Mouse (Mus musculus) frontal cortex, postnatal 36 days (tissue): ENCODE results near the gene Grip1.

Experiments
- DNase-seq, 2 experiments: peaks; one replicate each; pipeline ENCODE4 v3.0.0; 2022; ENCODE audit warnings: low spot score in 2 of 2

The Grip1 gene

GRCm38 (mm10) chr10:119573134-119573533 is 119.5 kb downstream of the Grip1 start:
- DNase-seq = no peak

- no peak for DNase-seq
Observed at GRCm38 (mm10) chr10:119575780-119576179, 122.2 kb downstream of the Grip1 start.

- no peak for DNase-seq
Observed at GRCm38 (mm10) chr10:119580024-119580423, 126.4 kb downstream of the Grip1 start.

- DNase-seq = no peak
Observed at GRCm38 (mm10) chr10:119584666-119585065, 131.0 kb downstream of the Grip1 start.

- no peak for DNase-seq
Observed at GRCm38 (mm10) chr10:119586976-119587375, 133.3 kb downstream of the Grip1 start.

- DNase-seq = no peak
Observed at GRCm38 (mm10) chr10:119596822-119597221, 143.2 kb downstream of the Grip1 start.

- DNase-seq = no peak
Observed at GRCm38 (mm10) chr10:119607501-119607900, 153.9 kb downstream of the Grip1 start.

- DNase-seq = no peak
Observed at GRCm38 (mm10) chr10:119608998-119609397, 155.4 kb downstream of the Grip1 start.

GRCm38 (mm10) chr10:119610279-119610895 is 156.8 kb downstream of the Grip1 start:
- DNase-seq = no peak

GRCm38 (mm10) chr10:119612034-119612433 is 158.4 kb downstream of the Grip1 start:
- DNase-seq = no peak

GRCm38 (mm10) chr10:119614726-119615125 is 161.1 kb downstream of the Grip1 start:
- DNase-seq = no peak

GRCm38 (mm10) chr10:119615240-119615885 is 161.7 kb downstream of the Grip1 start:
- peak; percentile 31 to 44 for DNase-seq

GRCm38 (mm10) chr10:119616078-119616477 is 162.4 kb downstream of the Grip1 start:
- DNase-seq = no peak

- DNase-seq = no peak
Observed at GRCm38 (mm10) chr10:119628656-119629055, 175.0 kb downstream of the Grip1 start.

GRCm38 (mm10) chr10:119630401-119630800 is 176.8 kb downstream of the Grip1 start:
- no peak for DNase-seq

GRCm38 (mm10) chr10:119631966-119632365 is 178.3 kb downstream of the Grip1 start:
- DNase-seq = no peak

- DNase-seq = no peak
Observed at GRCm38 (mm10) chr10:119634544-119634943, 180.9 kb downstream of the Grip1 start.

- no peak for DNase-seq
Observed at GRCm38 (mm10) chr10:119640534-119640933, 186.9 kb downstream of the Grip1 start.

- DNase-seq = no peak
Observed at GRCm38 (mm10) chr10:119641011-119641410, 187.4 kb downstream of the Grip1 start.

- DNase-seq = no peak
Observed at GRCm38 (mm10) chr10:119644289-119644688, 190.7 kb downstream of the Grip1 start.

GRCm38 (mm10) chr10:119646500-119647439 is 193.1 kb downstream of the Grip1 start:
- peak; percentile 69 for DNase-seq

GRCm38 (mm10) chr10:119660677-119661353 is 207.2 kb downstream of the Grip1 start:
- DNase-seq = no peak
